Mouse (Mus musculus) limb, embryonic 10.5 days (tissue): Measurements from ENCODE around the gene Rinl. TPM values are rescaled to one million over a fixed set of nuclear protein-coding genes. Genes with fewer than 3 reads are reported as not detected.

ENCODE experiments used
- DNase-seq: peaks from one replicate; pipeline ENCODE4 v3.0.0-alpha.2; 2017; ENCODE audit warnings: low spot score
- H3K27ac ChIP-seq: fragments of 300-500 bp; sonication (generic); 2 replicates; pipeline ENCODE4 v1.5.1; 2016; ENCODE audit warnings: mild to moderate bottlenecking
- H3K27me3 ChIP-seq: fragments of 300-500 bp; sonication (generic); 2 replicates; pipeline ENCODE4 v1.6.1; 2016; ENCODE audit warnings: low read depth, mild to moderate bottlenecking; ENCODE audit not compliant: poor library complexity, severe bottlenecking
- H3K36me3 ChIP-seq: fragments of 300-500 bp; sonication (generic); 2 replicates; pipeline ENCODE4 v1.6.1; 2016; ENCODE audit warnings: mild to moderate bottlenecking, moderate library complexity
- H3K4me1 ChIP-seq: fragments of 300-500 bp; sonication (generic); 2 replicates; pipeline ENCODE4 v1.6.1; 2016
- H3K4me3 ChIP-seq: fragments of 300-500 bp; sonication (generic); 2 replicates; pipeline ENCODE4 v1.5.1; 2016; ENCODE audit warnings: mild to moderate bottlenecking, moderate library complexity
- H3K9me3 ChIP-seq: fragments of 300-500 bp; sonication (generic); replicated peaks from 2 replicates; pipeline ENCODE4 v1.6.1; 2016; ENCODE audit warnings: mild to moderate bottlenecking
- WGBS: fragments of 180-500 bp; shearing (Covaris S2); methylation state at CpG from one replicate; pipeline ENCODE4 v1.1.7; 2016; 5-methylcytosine and 5-hydroxymethylcytosine counted together
- polyA plus RNA-seq: library from polyadenylated mRNA; unstranded; fragments of >200 nt; fragmentation: Nextera tagmentation; extraction: Ambion mirVana; gene quantifications from 2 replicates; pipeline ENCODE4 v1.2.1, GENCODE M21; 2016

Gene Rinl
- polyA plus RNA-seq, 1 experiment from 2014 or later, result 2.7 TPM

- Histone ChIP-seq H3K27ac (no peak overlapping the region), H3K27me3 (no peaks in the 10 kb centered on the region), H3K36me3 (peaks cover 3% of the 10 kb centered on the region), H3K4me3 (no peak overlapping the region), H3K9me3 (no peaks in the 10 kb centered on the region), H3K4me1 (no peaks in the 10 kb centered on the region; the same call in 1 of the 2 replicates)
- WGBS, result 88% methylated on average over 5 of the region's 5 CpGs
- no peak for DNase-seq
Observed at GRCm38 (mm10) chr7:28836936-28837335, 48.2 kb downstream of the Rinl start.

GRCm38 (mm10) chr7:28838331-28838730, 49.6 kb downstream of the Rinl start:
- no peak for DNase-seq
- Histone ChIP-seq H3K36me3 (no peaks in the 10 kb centered on the region), H3K9me3 (no peaks in the 10 kb centered on the region), H3K4me1 (no peaks in the 10 kb centered on the region; the same call in 1 of the 2 replicates), H3K4me3 (no peak overlapping the region), H3K27me3 (no peaks in the 10 kb centered on the region), H3K27ac (no peak overlapping the region)
- WGBS, result 79% methylated on average over 9 of the region's 9 CpGs

GRCm38 (mm10) chr7:28847273-28847672, 58.5 kb downstream of the Rinl start:
- no peak for DNase-seq
- Histone ChIP-seq H3K4me1 (peaks cover 14% of the 10 kb centered on the region), H3K9me3 (no peaks in the 10 kb centered on the region), H3K36me3 (no peaks in the 10 kb centered on the region), H3K27me3 (no peaks in the 10 kb centered on the region), H3K27ac (no peak overlapping the region), H3K4me3 (no peak overlapping the region)
- WGBS, result 86% methylated on average over 1 of the region's 1 CpGs

Other genes starting within 250 kb of the Rinl start
- gene Sycn, start 248.1 kb upstream of the Rinl start, polyA plus RNA-seq, result not detected in 2 replicates
- gene Nccrp1, start 241.7 kb upstream of the Rinl start, polyA plus RNA-seq, result not detected in 2 replicates
- 38.2 and 40.2 TPM in 2 replicates for gene Samd4b, start 190.8 kb upstream of the Rinl start, polyA plus RNA-seq
- 64.9 and 69.8 TPM in 2 replicates for gene Pak4, start 190.8 kb upstream of the Rinl start, polyA plus RNA-seq
- not detected in 2 replicates for gene Acp7, start 157.6 kb upstream of the Rinl start, polyA plus RNA-seq
- 4.7 and 6.3 TPM in 2 replicates for gene Fbxo27, start 96.1 kb upstream of the Rinl start, polyA plus RNA-seq
- 12.7 and 16.1 TPM in 2 replicates for gene Fbxo17, start 72.2 kb upstream of the Rinl start, polyA plus RNA-seq
- gene Mrps12, start 47.1 kb upstream of the Rinl start, polyA plus RNA-seq, result 152 and 186 TPM in 2 replicates
- 43.9 and 46.4 TPM in 2 replicates for gene Sars2, start 47.0 kb upstream of the Rinl start, polyA plus RNA-seq
- gene Ccer2, start 32.8 kb upstream of the Rinl start, polyA plus RNA-seq, result not detected in 2 replicates
- 59.8 and 74.5 TPM in 2 replicates for gene Sirt2, start 22.2 kb upstream of the Rinl start, polyA plus RNA-seq
- gene Nfkbib, start 21.5 kb upstream of the Rinl start, polyA plus RNA-seq, result 50.5 and 63.1 TPM in 2 replicates
- 335 and 336 TPM in 2 replicates for gene Hnrnpl, start 19.6 kb downstream of the Rinl start, polyA plus RNA-seq
- gene Ech1, start 36.2 kb downstream of the Rinl start, polyA plus RNA-seq, result 69.1 and 90.7 TPM in 2 replicates
- 2.7 and 4.1 TPM in 2 replicates for gene Lgals4, start 44.9 kb downstream of the Rinl start, polyA plus RNA-seq
- 0.41 and 0.73 TPM in 2 replicates for gene Lgals7, start 74.9 kb downstream of the Rinl start, polyA plus RNA-seq
- 0.44 and 0.48 TPM in 2 replicates for gene Capn12, start 92.5 kb downstream of the Rinl start, polyA plus RNA-seq
- 253 and 285 TPM in 2 replicates for gene Actn4, start 173.4 kb downstream of the Rinl start, polyA plus RNA-seq
- 446 and 467 TPM in 2 replicates for gene Eif3k, start 192.9 kb downstream of the Rinl start, polyA plus RNA-seq
- gene Map4k1, start 193.1 kb downstream of the Rinl start, polyA plus RNA-seq, result 18.9 and 19.4 TPM in 2 replicates